Mouse (Mus musculus): ENCODE results near the gene Msmo1. TPM values are rescaled to one million over a fixed set of nuclear protein-coding genes. Genes with fewer than 3 reads are reported as not detected.

The Msmo1 gene
- total and polyA plus RNA-seq, 2 experiments = 87.0 to 352 TPM

GRCm38 (mm10) chr8:64768645-64769044, 35.1 kb upstream of the Msmo1 start:
- H3K27ac ChIP-seq (replicated peaks; ENCODE audit: insufficient read depth, low read depth, low read length) = no peak overlapping the region
- H3K9ac ChIP-seq (ENCODE audit: low read depth, low read length) = no peak overlapping the region
- TF ChIP-seq CTCF (IDR thresholded peaks at IDR 0.05; ENCODE audit: low read depth, low read length) = no peak
- TF ChIP-seq POLR2A (IDR thresholded peaks at IDR 0.05; ENCODE audit: extremely low read depth, insufficient read depth, low read length) = no peak
- H3K27me3 ChIP-seq (ENCODE audit: control insufficient read depth, insufficient read depth, low read length) = no peaks in the 10 kb centered on the region
- DNase-seq (ENCODE audit: extremely low read depth, low read depth, low spot score) = no peak
- H3K36me3 ChIP-seq (ENCODE audit: control insufficient read depth, insufficient read depth, low read length) = peaks cover 3% of the 10 kb centered on the region
- 87% methylated on average over 7 of the region's 9 CpGs for WGBS
- H3K4me3 ChIP-seq (ENCODE audit: insufficient read depth, low read depth, low read length) = no peak overlapping the region
- no peaks in the 10 kb centered on the region for H3K4me1 ChIP-seq (ENCODE audit: control insufficient read depth, insufficient read depth, low read length)
- H3K79me2 ChIP-seq (ENCODE audit: control insufficient read depth, insufficient read depth, low read length) = peaks cover 5% of the 10 kb centered on the region; the same call in 1 of the 2 replicates

- no peak overlapping the region for H3K27ac ChIP-seq (replicated peaks; ENCODE audit: insufficient read depth, low read depth, low read length)
- H3K4me1 ChIP-seq (ENCODE audit: control insufficient read depth, insufficient read depth, low read length) = no peaks in the 10 kb centered on the region
- WGBS = 82% methylated on average over 9 of the region's 9 CpGs
- TF ChIP-seq POLR2A (IDR thresholded peaks at IDR 0.05; ENCODE audit: extremely low read depth, insufficient read depth, low read length) (no peak), CTCF (IDR thresholded peaks at IDR 0.05; ENCODE audit: low read depth, low read length) (no peak)
- peaks cover 5% of the 10 kb centered on the region for H3K36me3 ChIP-seq (ENCODE audit: control insufficient read depth, insufficient read depth, low read length)
- DNase-seq (ENCODE audit: extremely low read depth, low read depth, low spot score) = peak; percentile 50
- H3K27me3 ChIP-seq (ENCODE audit: control insufficient read depth, insufficient read depth, low read length) = no peaks in the 10 kb centered on the region
- peaks cover 5% of the 10 kb centered on the region; the same call in 1 of the 2 replicates for H3K79me2 ChIP-seq (ENCODE audit: control insufficient read depth, insufficient read depth, low read length)
- no peak overlapping the region for H3K4me3 ChIP-seq (ENCODE audit: insufficient read depth, low read depth, low read length)
- no peak overlapping the region for H3K9ac ChIP-seq (ENCODE audit: low read depth, low read length)
Measured at GRCm38 (mm10) chr8:64767047-64767446, 33.5 kb upstream of the Msmo1 start.

GRCm38 (mm10) chr8:64764075-64764474, 30.5 kb upstream of the Msmo1 start:
- WGBS = 79% methylated on average over 9 of the region's 9 CpGs
- TF ChIP-seq POLR2A (IDR thresholded peaks at IDR 0.05; ENCODE audit: extremely low read depth, insufficient read depth, low read length) (no peak), CTCF (IDR thresholded peaks at IDR 0.05; ENCODE audit: low read depth, low read length) (no peak)

GRCm38 (mm10) chr8:64762751-64763150, 29.2 kb upstream of the Msmo1 start:
- TF ChIP-seq CTCF (IDR thresholded peaks at IDR 0.05; ENCODE audit: low read depth, low read length) (no peak), POLR2A (IDR thresholded peaks at IDR 0.05; ENCODE audit: extremely low read depth, insufficient read depth, low read length) (no peak)
- H3K9ac ChIP-seq (ENCODE audit: low read depth, low read length) = no peak overlapping the region
- WGBS = 61% methylated on average over 1 of the region's 1 CpGs
- H3K4me1 ChIP-seq (ENCODE audit: control insufficient read depth, insufficient read depth, low read length) = no peaks in the 10 kb centered on the region
- H3K27ac ChIP-seq (replicated peaks; ENCODE audit: insufficient read depth, low read depth, low read length) = no peak overlapping the region
- DNase-seq (ENCODE audit: extremely low read depth, low read depth, low spot score) = no peak
- no peaks in the 10 kb centered on the region for H3K27me3 ChIP-seq (ENCODE audit: control insufficient read depth, insufficient read depth, low read length)
- H3K36me3 ChIP-seq (ENCODE audit: control insufficient read depth, insufficient read depth, low read length) = peaks cover 11% of the 10 kb centered on the region
- H3K79me2 ChIP-seq (ENCODE audit: control insufficient read depth, insufficient read depth, low read length) = peaks cover 5% of the 10 kb centered on the region; the same call in 1 of the 2 replicates
- H3K4me3 ChIP-seq (ENCODE audit: insufficient read depth, low read depth, low read length) = no peak overlapping the region

More at GRCm38 (mm10) chr8:64764075-64764474, 30.5 kb upstream of the Msmo1 start:
- Histone ChIP-seq H3K79me2 (ENCODE audit: control insufficient read depth, insufficient read depth, low read length) (peaks cover 5% of the 10 kb centered on the region; the same call in 1 of the 2 replicates), H3K4me3 (ENCODE audit: insufficient read depth, low read depth, low read length) (no peak overlapping the region), H3K36me3 (ENCODE audit: control insufficient read depth, insufficient read depth, low read length) (peaks cover 8% of the 10 kb centered on the region), H3K27ac (replicated peaks; ENCODE audit: insufficient read depth, low read depth, low read length) (no peak overlapping the region), H3K27me3 (ENCODE audit: control insufficient read depth, insufficient read depth, low read length) (no peaks in the 10 kb centered on the region), H3K9ac (ENCODE audit: low read depth, low read length) (no peak overlapping the region), H3K4me1 (ENCODE audit: control insufficient read depth, insufficient read depth, low read length) (no peaks in the 10 kb centered on the region)
- no peak for DNase-seq (ENCODE audit: extremely low read depth, low read depth, low spot score)

GRCm38 (mm10) chr8:64761430-64761829, 27.8 kb upstream of the Msmo1 start:
- no peak overlapping the region for H3K27ac ChIP-seq (replicated peaks; ENCODE audit: insufficient read depth, low read depth, low read length)
- H3K27me3 ChIP-seq (ENCODE audit: control insufficient read depth, insufficient read depth, low read length) = no peaks in the 10 kb centered on the region
- TF ChIP-seq CTCF (IDR thresholded peaks at IDR 0.05; ENCODE audit: low read depth, low read length) = peak; percentile 78
- TF ChIP-seq POLR2A (IDR thresholded peaks at IDR 0.05; ENCODE audit: extremely low read depth, insufficient read depth, low read length) = no peak
- H3K4me3 ChIP-seq (ENCODE audit: insufficient read depth, low read depth, low read length) = no peak overlapping the region
- no peak overlapping the region for H3K9ac ChIP-seq (ENCODE audit: low read depth, low read length)
- H3K4me1 ChIP-seq (ENCODE audit: control insufficient read depth, insufficient read depth, low read length) = no peaks in the 10 kb centered on the region
- H3K79me2 ChIP-seq (ENCODE audit: control insufficient read depth, insufficient read depth, low read length) = 0 out of 2 replicates have a peak, but pooled peaks cover 2% of the 10 kb centered on the region
- H3K36me3 ChIP-seq (ENCODE audit: control insufficient read depth, insufficient read depth, low read length) = peaks cover 13% of the 10 kb centered on the region
- DNase-seq (ENCODE audit: extremely low read depth, low read depth, low spot score) = peak; percentile 90
- WGBS = 29% methylated on average over 8 of the region's 8 CpGs

- peaks cover 30% of the 10 kb centered on the region for H3K36me3 ChIP-seq (ENCODE audit: control insufficient read depth, insufficient read depth, low read length)
- 0 out of 2 replicates have a peak, but pooled peaks cover 3% of the 10 kb centered on the region for H3K79me2 ChIP-seq (ENCODE audit: control insufficient read depth, insufficient read depth, low read length)
- H3K4me1 ChIP-seq (ENCODE audit: control insufficient read depth, insufficient read depth, low read length) = no peaks in the 10 kb centered on the region
- H3K4me3 ChIP-seq (ENCODE audit: insufficient read depth, low read depth, low read length) = no peak overlapping the region
- WGBS = 96% methylated on average over 15 of the region's 15 CpGs
- H3K27ac ChIP-seq (replicated peaks; ENCODE audit: insufficient read depth, low read depth, low read length) = no peak overlapping the region
- DNase-seq (ENCODE audit: extremely low read depth, low read depth, low spot score) = no peak
- H3K9ac ChIP-seq (ENCODE audit: low read depth, low read length) = no peak overlapping the region
- H3K27me3 ChIP-seq (ENCODE audit: control insufficient read depth, insufficient read depth, low read length) = no peaks in the 10 kb centered on the region
- TF ChIP-seq CTCF (IDR thresholded peaks at IDR 0.05; ENCODE audit: low read depth, low read length) (no peak), POLR2A (IDR thresholded peaks at IDR 0.05; ENCODE audit: extremely low read depth, insufficient read depth, low read length) (no peak)
Measured at GRCm38 (mm10) chr8:64757956-64758355, 24.4 kb upstream of the Msmo1 start.

Measured in liver, adult 2 months (tissue).